Mouse (Mus musculus) ES-Bruce4 (cell line): ENCODE results near the gene Rps17. TPM values are rescaled to one million over a fixed set of nuclear protein-coding genes. Genes with fewer than 3 reads are reported as not detected.

Experiments used
- H3K27ac ChIP-seq: 2 replicates; pipeline ENCODE4 v1.5.1; 2012; ENCODE audit warnings: low read length, inconsistent platforms; ENCODE audit not compliant: insufficient read depth
- H3K27me3 ChIP-seq: 2 replicates; pipeline ENCODE4 v1.6.1; 2012; ENCODE audit warnings: mild to moderate bottlenecking, low read length, inconsistent platforms; ENCODE audit not compliant: control insufficient read depth, poor library complexity, insufficient read depth, severe bottlenecking
- H3K36me3 ChIP-seq: 2 replicates; pipeline ENCODE4 v1.6.1; 2012; ENCODE audit warnings: inconsistent platforms, mild to moderate bottlenecking, low read length, moderate library complexity; ENCODE audit not compliant: control insufficient read depth, poor library complexity, insufficient read depth, severe bottlenecking
- H3K4me1 ChIP-seq: one replicate; pipeline ENCODE4 v1.8.1; 2011; ENCODE audit warnings: low read length; ENCODE audit not compliant: control insufficient read depth, insufficient read depth
- H3K4me3 ChIP-seq: 2 replicates; pipeline ENCODE4 v1.5.1; 2011; ENCODE audit warnings: low read depth, mild to moderate bottlenecking, low read length
- H3K9ac ChIP-seq: 2 replicates; pipeline ENCODE4 v1.6.1; 2012; ENCODE audit warnings: low read depth, mild to moderate bottlenecking, inconsistent platforms; ENCODE audit not compliant: poor library complexity, severe bottlenecking
- H3K9me3 ChIP-seq: replicated peaks from 2 replicates; pipeline ENCODE4 v1.6.1; 2012; ENCODE audit warnings: mild to moderate bottlenecking, low read length, inconsistent platforms; ENCODE audit not compliant: control insufficient read depth, poor library complexity, insufficient read depth, severe bottlenecking
- CTCF ChIP-seq: IDR thresholded peaks from one replicate; pipeline ENCODE4 v1.8.1; 2011; ENCODE audit warnings: low read depth, low read length
- EP300 ChIP-seq: IDR thresholded peaks from 2 replicates; pipeline ENCODE4 v1.6.1; 2011; ENCODE audit warnings: low read depth, low read length; ENCODE audit not compliant: insufficient read depth
- POLR2A ChIP-seq: IDR thresholded peaks from one replicate; pipeline ENCODE4 v1.8.1; 2011; ENCODE audit warnings: low read length; ENCODE audit not compliant: insufficient read depth
- polyA plus RNA-seq: library from polyadenylated mRNA; stranded (reverse); fragments of >200 nt; gene quantifications from 2 replicates; pipeline ENCODE4 v1.2.4, GENCODE M21; 2011; ENCODE audit warnings: low read depth; ENCODE audit not compliant: missing spikeins, insufficient read depth, insufficient read length

Rps17 gene
- polyA plus RNA-seq, 1 experiment = 2,648 TPM

GRCm38 (mm10) chr7:81309247-81309646 is 35.8 kb downstream of the Rps17 start:
- Histone ChIP-seq H3K27me3 (no peaks in the 10 kb centered on the region), H3K9me3 (no peaks in the 10 kb centered on the region), H3K9ac (no peak overlapping the region), H3K36me3 (no peaks in the 10 kb centered on the region), H3K4me3 (no peak overlapping the region), H3K27ac (no peak overlapping the region), H3K4me1 (no peaks in the 10 kb centered on the region)
- TF ChIP-seq CTCF (no peak), EP300 (no peak), POLR2A (no peak)

GRCm38 (mm10) chr7:81307735-81308134 is 37.3 kb downstream of the Rps17 start:
- H3K27me3 ChIP-seq = no peaks in the 10 kb centered on the region
- no peaks in the 10 kb centered on the region for H3K36me3 ChIP-seq
- no peak overlapping the region for H3K27ac ChIP-seq
- H3K4me1 ChIP-seq = no peaks in the 10 kb centered on the region
- no peak overlapping the region for H3K4me3 ChIP-seq
- no peaks in the 10 kb centered on the region for H3K9me3 ChIP-seq
- H3K9ac ChIP-seq = no peak overlapping the region
- TF ChIP-seq EP300 = no peak
- TF ChIP-seq POLR2A = no peak
- TF ChIP-seq CTCF = no peak

GRCm38 (mm10) chr7:81304675-81305074 is 40.4 kb downstream of the Rps17 start:
- Histone ChIP-seq H3K27me3 (no peaks in the 10 kb centered on the region), H3K4me3 (no peak overlapping the region), H3K9ac (no peak overlapping the region), H3K4me1 (no peaks in the 10 kb centered on the region), H3K36me3 (no peaks in the 10 kb centered on the region), H3K9me3 (no peaks in the 10 kb centered on the region), H3K27ac (no peak overlapping the region)
- TF ChIP-seq CTCF = no peak
- TF ChIP-seq POLR2A = no peak
- TF ChIP-seq EP300 = no peak

GRCm38 (mm10) chr7:81304100-81304499 is 41.0 kb downstream of the Rps17 start:
- no peak for TF ChIP-seq POLR2A
- no peak for TF ChIP-seq EP300
- no peak for TF ChIP-seq CTCF
- Histone ChIP-seq H3K27me3 (no peaks in the 10 kb centered on the region), H3K4me3 (no peak overlapping the region), H3K9ac (no peak overlapping the region), H3K27ac (no peak overlapping the region), H3K9me3 (no peaks in the 10 kb centered on the region), H3K4me1 (no peaks in the 10 kb centered on the region), H3K36me3 (no peaks in the 10 kb centered on the region)

- H3K36me3 ChIP-seq = no peaks in the 10 kb centered on the region
- no peak overlapping the region for H3K4me3 ChIP-seq
- no peak overlapping the region for H3K9ac ChIP-seq
- no peak overlapping the region for H3K27ac ChIP-seq
- H3K9me3 ChIP-seq = no peaks in the 10 kb centered on the region
- no peaks in the 10 kb centered on the region for H3K4me1 ChIP-seq
- H3K27me3 ChIP-seq = no peaks in the 10 kb centered on the region
- no peak for TF ChIP-seq EP300
- no peak for TF ChIP-seq POLR2A
- TF ChIP-seq CTCF = no peak
Measured at GRCm38 (mm10) chr7:81303682-81304081, 41.4 kb downstream of the Rps17 start.

- Histone ChIP-seq H3K27ac (no peak overlapping the region), H3K4me3 (no peak overlapping the region), H3K27me3 (no peaks in the 10 kb centered on the region), H3K9ac (no peak overlapping the region), H3K9me3 (no peaks in the 10 kb centered on the region), H3K4me1 (no peaks in the 10 kb centered on the region), H3K36me3 (no peaks in the 10 kb centered on the region)
- TF ChIP-seq EP300 (no peak), POLR2A (no peak), CTCF (no peak)
Measured at GRCm38 (mm10) chr7:81301323-81301722, 43.7 kb downstream of the Rps17 start.
